Mouse (Mus musculus) liver, embryonic 15.5 days (tissue): Measurements from ENCODE around the gene Fam222b. TPM values are rescaled to one million over a fixed set of nuclear protein-coding genes. Genes with fewer than 3 reads are reported as not detected.

Experiments used
- ATAC-seq: fragments of 200-750 bp; cut with Nextera tagmentation; 2 replicates; pipeline ENCODE4 v1.8.0; 2017; ENCODE audit warnings: moderate number of reproducible peaks, mild to moderate bottlenecking, moderate library complexity; ENCODE audit not compliant: insufficient read depth
- H3K27ac ChIP-seq: fragments of 300-500 bp; sonication (generic); replicated peaks from 2 replicates; pipeline ENCODE4 v1.5.1; 2015; ENCODE audit warnings: mild to moderate bottlenecking, inconsistent platforms
- H3K27me3 ChIP-seq: fragments of 300-500 bp; sonication (generic); 2 replicates; pipeline ENCODE4 v1.6.1; 2015; ENCODE audit warnings: mild to moderate bottlenecking, inconsistent platforms
- H3K36me3 ChIP-seq: fragments of 300-500 bp; sonication (generic); replicated peaks from 2 replicates; pipeline ENCODE4 v1.6.1; 2015; ENCODE audit warnings: moderate library complexity, mild to moderate bottlenecking, inconsistent platforms
- H3K4me1 ChIP-seq: fragments of 300-500 bp; sonication (generic); replicated peaks from 2 replicates; pipeline ENCODE4 v1.6.1; 2015; ENCODE audit warnings: inconsistent platforms
- H3K4me2 ChIP-seq: fragments of 300-500 bp; sonication (generic); 2 replicates; pipeline ENCODE4 v1.6.1; 2015; ENCODE audit warnings: moderate library complexity, mild to moderate bottlenecking, inconsistent platforms
- H3K4me3 ChIP-seq: fragments of 300-500 bp; sonication (generic); replicated peaks from 2 replicates; pipeline ENCODE4 v1.5.1; 2015; ENCODE audit warnings: mild to moderate bottlenecking, inconsistent platforms
- H3K9ac ChIP-seq: fragments of 300-500 bp; sonication (generic); 2 replicates; pipeline ENCODE4 v1.6.1; 2015; ENCODE audit warnings: moderate library complexity, mild to moderate bottlenecking, inconsistent platforms
- H3K9me3 ChIP-seq: fragments of 300-500 bp; sonication (generic); replicated peaks from 2 replicates; pipeline ENCODE4 v1.6.1; 2016; ENCODE audit warnings: inconsistent platforms
- WGBS: fragments of 180-500 bp; shearing (Covaris S2); methylation state at CpG from one replicate; pipeline ENCODE4 v1.1.7; 2015; ENCODE audit warnings: mixed read lengths; ENCODE audit not compliant: insufficient replicate concordance; 5-methylcytosine and 5-hydroxymethylcytosine counted together
- polyA plus RNA-seq: library from polyadenylated mRNA; unstranded; fragments of >200 nt; fragmentation: Nextera tagmentation; extraction: Ambion mirVana; gene quantifications from 2 replicates; pipeline ENCODE4 v1.2.1, GENCODE M21; 2015

Fam222b gene
- polyA plus RNA-seq, 1 experiment from 2014 or later = 4.3 TPM

DNA sequence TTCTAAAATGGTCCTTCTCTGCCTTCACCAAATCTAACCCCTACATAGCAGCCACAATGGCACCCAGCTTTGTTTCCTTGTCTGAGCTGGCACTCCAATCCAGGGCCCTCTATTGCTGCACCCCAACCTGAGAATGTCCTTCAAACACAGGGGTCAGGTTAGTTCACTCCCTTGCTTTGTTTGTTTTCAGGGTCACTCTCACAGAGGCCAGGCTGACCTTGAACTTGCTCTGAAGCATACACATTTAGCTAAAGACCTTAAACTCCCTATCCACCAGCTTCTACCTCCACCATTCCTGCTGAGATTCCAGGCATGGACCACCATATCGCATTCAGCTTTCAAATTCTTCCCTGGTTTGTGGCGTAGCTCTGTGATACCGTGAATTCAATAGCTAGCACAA, 80.0 kb downstream of the Fam222b start:
- Histone ChIP-seq H3K4me1 (peaks cover 67% of the 10 kb centered on the region), H3K36me3 (peaks cover 2% of the 10 kb centered on the region; the same call in 1 of the 2 replicates), H3K9me3 (no peaks in the 10 kb centered on the region), H3K4me3 (no peak overlapping the region), H3K4me2 (no peak overlapping the region), H3K27me3 (no peaks in the 10 kb centered on the region), H3K9ac (no peak overlapping the region), H3K27ac (no peak overlapping the region; the same call in 1 of the 2 replicates)
- 84% methylated on average over 3 of the region's 3 CpGs for WGBS
- no peak for ATAC-seq

DNA sequence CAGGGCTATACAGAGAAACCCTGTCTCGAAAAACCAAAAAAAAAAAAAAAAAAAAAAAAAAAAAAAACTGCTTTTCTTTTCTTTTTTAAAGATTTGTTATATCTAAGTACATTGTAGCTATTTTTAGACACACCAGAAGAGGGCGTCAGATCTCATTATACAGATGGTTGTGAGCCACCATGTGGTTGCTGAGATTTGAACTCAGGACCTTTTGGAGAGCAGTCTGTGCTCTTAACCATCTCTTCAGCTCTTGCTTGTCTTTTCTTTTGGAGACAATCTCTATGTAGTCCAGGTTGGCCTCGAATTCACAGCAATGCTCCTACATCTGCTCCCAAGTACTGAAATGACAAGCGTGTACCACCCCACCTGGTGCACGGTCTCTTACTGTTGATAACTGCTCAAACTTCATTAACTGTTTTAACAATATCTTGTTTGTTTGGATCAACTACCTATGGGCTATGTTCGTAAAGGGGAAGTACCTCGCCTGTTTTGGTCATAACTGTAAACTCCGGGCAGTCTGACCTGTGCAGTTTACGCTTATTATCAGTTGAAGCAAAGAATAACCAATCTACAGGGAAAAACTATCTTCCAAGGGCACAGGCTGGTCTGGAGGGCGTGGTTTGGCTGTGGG, 81.4 kb downstream of the Fam222b start:
- ATAC-seq = no peak; the same call in 1 of the 2 replicates
- peaks cover 67% of the 10 kb centered on the region for H3K4me1 ChIP-seq

DNA sequence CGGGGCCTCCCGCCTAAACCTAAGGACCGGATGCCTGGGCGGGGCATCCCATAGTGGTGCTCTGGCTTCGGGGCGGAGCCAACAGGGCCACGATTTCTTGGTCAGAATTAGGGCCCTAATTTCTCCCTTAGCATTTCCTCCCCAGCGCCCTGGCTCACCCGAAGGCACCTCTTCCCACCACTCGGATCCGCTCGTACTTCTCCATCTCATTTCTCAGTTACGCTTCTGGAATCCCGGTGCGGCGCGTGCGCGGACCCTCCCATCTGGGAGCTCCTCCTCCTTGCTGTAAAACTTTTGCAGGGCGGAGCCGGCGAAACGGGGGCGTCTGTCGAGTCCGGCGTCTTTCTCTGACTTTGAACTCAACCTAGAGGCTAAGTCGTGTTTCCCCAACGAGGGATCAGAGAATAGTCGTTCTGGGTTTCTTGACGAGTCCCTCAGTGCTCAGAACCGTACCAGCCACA, 82.0 kb downstream of the Fam222b start, which contains the start of the genes Nek8 and Tlcd1:
Gene Nek8 (minus strand): TSS at position 274 of the 461 bp plus-strand sequence.
Gene Tlcd1 (plus strand): TSS at position 310 of the 461 bp plus-strand sequence.
- WGBS = under 1% methylated on average over 32 of the region's 32 CpGs
- ATAC-seq = peak; percentile 41

More for the DNA sequence above, 81.4 kb downstream of the Fam222b start:
- peak overlapping the region; percentile 96 for H3K4me2 ChIP-seq
- WGBS = 3% methylated on average over 9 of the region's 10 CpGs
- peaks cover 15% of the 10 kb centered on the region for H3K36me3 ChIP-seq
- H3K9ac ChIP-seq = peak overlapping the region; percentile 96
- H3K27me3 ChIP-seq = no peaks in the 10 kb centered on the region
- H3K4me3 ChIP-seq = peak overlapping the region; percentile 91
- H3K9me3 ChIP-seq = no peaks in the 10 kb centered on the region
- H3K27ac ChIP-seq = peak overlapping the region; percentile 100

DNA sequence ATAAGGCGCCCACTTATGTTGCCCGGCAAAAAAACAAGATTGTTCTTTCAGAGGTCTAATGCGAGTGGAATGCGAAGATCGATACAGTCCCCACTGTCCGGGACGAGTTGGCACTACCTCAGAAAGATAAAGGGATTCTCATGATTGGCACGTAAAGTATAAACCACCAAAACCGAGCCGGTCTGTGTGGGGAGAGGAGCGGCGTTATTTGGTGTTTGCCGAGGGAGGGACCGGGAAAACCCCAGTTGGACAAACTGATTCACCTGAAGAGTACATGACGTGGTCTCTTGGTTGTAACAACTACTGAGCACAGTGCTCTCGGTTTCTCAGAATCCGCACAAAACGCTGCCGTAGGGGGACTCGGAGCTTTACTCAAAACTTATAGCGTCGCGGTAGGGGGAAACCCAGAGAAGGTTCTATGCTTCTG, 82.5 kb downstream of the Fam222b start:
- Histone ChIP-seq H3K9me3 (no peaks in the 10 kb centered on the region), H3K4me1 (peaks cover 71% of the 10 kb centered on the region), H3K4me2 (peak overlapping the region; percentile 96), H3K27ac (peak overlapping the region; percentile 100), H3K9ac (peak overlapping the region; percentile 96), H3K36me3 (peaks cover 26% of the 10 kb centered on the region), H3K27me3 (no peaks in the 10 kb centered on the region), H3K4me3 (peak overlapping the region; percentile 91)
- WGBS = 0% methylated on average over 23 of the region's 23 CpGs
- ATAC-seq = no peak

More for the DNA sequence above, 82.0 kb downstream of the Fam222b start, which contains the start of the genes Nek8 and Tlcd1:
- Histone ChIP-seq H3K27ac (peak within 1 kb of the TSS; percentile 100), H3K36me3 (peaks cover 21% of the 10 kb centered on the region), H3K4me1 (peaks cover 71% of the 10 kb centered on the region), H3K4me3 (peak within 1 kb of the TSS; percentile 91), H3K9me3 (no peaks in the 10 kb centered on the region), H3K27me3 (no peaks in the 10 kb centered on the region), H3K9ac (peak within 1 kb of the TSS; percentile 96), H3K4me2 (peak within 1 kb of the TSS; percentile 96)

DNA sequence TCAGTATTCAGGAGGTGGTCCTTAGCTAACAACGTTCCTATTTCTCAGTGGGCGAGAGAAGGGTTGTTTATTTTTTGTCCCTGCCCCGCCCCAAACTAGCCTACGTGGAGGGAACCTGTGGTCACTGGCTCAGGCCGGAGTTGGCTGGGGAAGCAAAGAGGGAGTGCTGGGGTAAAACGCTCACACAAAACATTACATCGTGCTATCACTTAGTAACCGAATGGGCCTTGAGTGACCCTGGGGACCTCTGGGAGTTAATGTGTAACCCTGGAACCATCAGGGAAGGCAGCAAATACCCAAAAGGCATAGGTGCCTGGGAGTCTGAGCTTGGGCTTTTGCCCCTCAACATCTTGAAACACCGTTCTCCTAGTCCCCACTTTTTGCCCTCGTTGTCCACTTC, 83.0 kb downstream of the Fam222b start:
- H3K4me1 ChIP-seq = peaks cover 71% of the 10 kb centered on the region
- WGBS = 0% methylated on average over 10 of the region's 10 CpGs
- peak overlapping the region; percentile 96 for H3K4me2 ChIP-seq
- peak overlapping the region; percentile 100 for H3K27ac ChIP-seq
- ATAC-seq = peak; percentile 33
- peak overlapping the region; percentile 91 for H3K4me3 ChIP-seq
- H3K36me3 ChIP-seq = peaks cover 31% of the 10 kb centered on the region
- H3K27me3 ChIP-seq = no peaks in the 10 kb centered on the region
- H3K9me3 ChIP-seq = no peaks in the 10 kb centered on the region
- H3K9ac ChIP-seq = peak overlapping the region; percentile 96

DNA sequence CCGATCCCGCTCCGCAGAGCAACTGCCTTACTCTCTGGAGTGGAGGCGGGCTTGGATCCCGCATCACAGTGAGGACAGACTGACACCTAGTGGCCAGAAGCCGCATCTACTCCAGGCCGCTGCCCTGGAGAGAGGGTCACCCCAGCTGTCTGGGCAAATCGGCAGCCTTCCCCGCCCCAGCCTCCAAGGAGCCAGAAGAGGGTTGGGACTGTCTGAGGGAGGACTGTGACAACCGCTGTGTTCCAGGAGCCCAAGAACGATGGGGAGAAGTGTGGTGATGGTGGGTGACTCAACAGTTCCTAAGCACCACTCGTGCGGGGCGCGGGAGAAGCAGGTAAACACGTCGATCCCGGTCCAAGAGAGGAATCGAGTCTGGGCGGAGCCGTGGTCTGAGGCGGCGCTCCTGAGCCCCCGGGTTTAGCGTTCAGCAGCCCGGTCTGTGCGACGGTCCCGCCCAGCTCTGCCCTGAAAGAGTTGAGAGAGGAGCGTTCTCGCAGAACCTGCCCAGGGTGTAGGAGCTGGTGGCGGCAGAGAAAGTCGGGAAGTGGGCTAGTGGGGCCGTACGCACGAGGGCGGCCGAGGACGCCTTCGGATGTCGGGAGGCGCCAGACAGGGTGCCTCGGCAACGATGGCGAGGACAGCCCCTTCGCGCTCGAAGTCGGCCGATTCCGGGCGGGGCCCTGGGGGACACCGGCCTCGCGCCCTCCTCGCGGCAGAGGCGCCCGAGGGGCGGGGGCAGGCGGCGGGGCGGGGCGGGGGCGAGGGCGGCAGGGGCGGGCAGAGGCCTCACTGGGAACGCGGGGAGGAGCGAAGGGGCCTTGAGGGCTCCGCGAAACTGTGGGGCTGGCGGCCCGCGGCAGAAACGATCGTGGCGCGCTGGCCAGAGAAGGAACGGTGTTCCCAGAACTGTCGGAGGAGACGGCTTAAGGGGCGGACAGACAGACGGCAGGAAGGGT, 83.7 kb downstream of the Fam222b start:
- peaks cover 31% of the 10 kb centered on the region for H3K36me3 ChIP-seq
- under 1% methylated on average over 84 of the region's 84 CpGs for WGBS
- H3K4me1 ChIP-seq = peaks cover 65% of the 10 kb centered on the region

DNA sequence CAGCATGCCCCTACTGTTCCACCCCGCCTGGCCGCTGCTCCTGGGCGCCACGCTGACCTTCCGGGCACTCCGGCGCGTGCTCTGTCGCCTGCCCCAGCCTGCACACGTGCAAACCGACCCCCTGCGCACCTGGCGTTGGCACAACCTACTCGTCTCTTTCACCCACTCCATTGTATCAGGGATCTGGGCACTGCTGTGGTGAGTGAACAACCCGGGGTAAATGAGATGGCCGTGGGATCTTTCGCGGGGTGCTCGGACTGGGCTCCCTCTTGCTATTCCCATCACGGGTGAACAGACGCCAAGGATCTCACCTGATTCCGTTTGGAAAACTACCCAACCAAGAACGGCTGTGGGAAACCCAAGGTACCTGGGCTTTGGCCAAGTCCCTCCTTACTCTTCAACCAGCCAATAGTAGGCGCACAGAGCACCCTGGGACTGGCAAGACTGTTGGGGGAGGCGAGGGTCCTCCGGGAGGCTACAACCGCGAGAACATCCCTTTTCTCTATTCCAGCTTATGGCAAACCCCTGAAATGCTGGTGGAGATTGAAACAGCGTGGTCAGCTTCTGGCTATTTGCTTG, 84.5 kb downstream of the Fam222b start:
- Histone ChIP-seq H3K9ac (peak overlapping the region; percentile 96), H3K27ac (peak overlapping the region; percentile 100), H3K4me2 (peak overlapping the region; percentile 96), H3K4me3 (peak overlapping the region; percentile 91), H3K27me3 (no peaks in the 10 kb centered on the region), H3K9me3 (no peaks in the 10 kb centered on the region), H3K36me3 (peaks cover 31% of the 10 kb centered on the region), H3K4me1 (peaks cover 67% of the 10 kb centered on the region)
- no peak; the same call in 1 of the 2 replicates for ATAC-seq
- WGBS = under 1% methylated on average over 29 of the region's 29 CpGs

More for the DNA sequence above, 83.7 kb downstream of the Fam222b start:
- Histone ChIP-seq H3K4me3 (peak overlapping the region; percentile 91), H3K9me3 (no peaks in the 10 kb centered on the region), H3K27me3 (no peaks in the 10 kb centered on the region), H3K27ac (peak overlapping the region; percentile 100), H3K9ac (peak overlapping the region; percentile 96), H3K4me2 (peak overlapping the region; percentile 96)
- peak; percentile 81 for ATAC-seq

DNA sequence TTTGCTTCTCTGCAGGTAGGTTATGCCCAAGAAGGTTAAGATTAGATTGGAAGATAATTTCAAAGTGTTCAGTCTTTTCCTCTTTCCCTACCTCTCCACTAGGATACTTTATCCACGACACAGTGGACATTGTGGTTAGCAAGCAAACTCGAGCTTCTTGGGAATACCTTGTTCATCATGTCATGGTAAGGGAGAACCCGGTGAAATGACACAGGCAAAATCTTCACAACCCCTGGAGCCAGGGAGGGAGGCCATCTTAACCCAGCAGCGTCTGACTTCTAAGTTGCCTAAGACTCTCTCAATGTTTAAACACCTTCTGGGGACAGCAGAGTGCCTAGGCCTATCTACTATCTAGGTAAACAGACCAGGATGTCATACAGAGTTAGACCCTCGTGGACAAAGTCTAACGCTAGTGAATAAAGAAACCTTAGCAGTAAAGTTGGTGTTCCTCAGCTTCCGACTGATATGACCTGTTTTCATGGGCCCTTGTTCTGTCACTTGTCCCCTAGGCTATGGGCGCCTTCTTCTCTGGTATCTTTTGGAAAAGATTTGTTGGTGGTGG, 85.1 kb downstream of the Fam222b start:
- Histone ChIP-seq H3K36me3 (peaks cover 31% of the 10 kb centered on the region), H3K4me3 (peak overlapping the region; percentile 91), H3K27ac (peak overlapping the region; percentile 100), H3K9me3 (no peaks in the 10 kb centered on the region), H3K4me1 (peaks cover 67% of the 10 kb centered on the region), H3K4me2 (peak overlapping the region; percentile 96), H3K27me3 (no peaks in the 10 kb centered on the region), H3K9ac (peak overlapping the region; percentile 96)
- WGBS = 12% methylated on average over 8 of the region's 8 CpGs
- ATAC-seq = no peak

DNA sequence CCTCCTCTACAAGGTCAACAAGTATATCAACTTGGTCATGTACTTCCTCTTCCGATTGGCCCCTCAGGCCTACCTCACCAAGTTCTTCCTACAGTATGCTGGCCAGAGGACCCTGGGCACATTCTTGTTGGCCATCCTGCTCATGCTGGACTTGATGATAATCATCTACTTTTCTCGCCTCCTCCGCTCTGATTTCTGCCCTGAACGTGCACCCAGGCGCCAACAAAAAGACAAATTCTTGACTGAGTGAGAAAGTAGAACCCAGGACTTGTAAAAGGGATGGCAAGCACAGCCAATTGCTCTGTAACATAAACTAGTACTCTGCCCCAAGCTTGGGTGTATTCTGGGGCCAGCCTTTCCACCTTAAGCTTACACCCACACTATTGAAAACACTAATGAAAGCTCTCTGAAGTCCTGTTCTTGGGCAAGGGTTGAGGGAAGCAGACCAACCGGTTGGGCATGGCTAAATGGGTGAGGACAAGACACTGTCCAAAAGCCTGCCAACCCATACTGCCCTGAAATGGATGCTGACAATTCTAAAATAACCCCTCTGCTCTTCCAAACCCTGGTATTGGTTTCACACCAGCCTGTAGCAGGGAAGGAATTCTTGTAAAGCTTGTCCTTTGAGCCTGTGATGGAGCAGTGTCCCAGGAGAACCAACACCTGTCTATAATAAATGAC, 85.8 kb downstream of the Fam222b start:
- Histone ChIP-seq H3K4me1 (peaks cover 62% of the 10 kb centered on the region), H3K27me3 (no peaks in the 10 kb centered on the region), H3K36me3 (peaks cover 31% of the 10 kb centered on the region), H3K4me3 (peak overlapping the region; percentile 91), H3K27ac (peak overlapping the region; percentile 100), H3K9ac (peak overlapping the region; percentile 96), H3K9me3 (no peaks in the 10 kb centered on the region), H3K4me2 (peak overlapping the region; percentile 96)
- 38% methylated on average over 6 of the region's 6 CpGs for WGBS
- ATAC-seq = no peak

DNA sequence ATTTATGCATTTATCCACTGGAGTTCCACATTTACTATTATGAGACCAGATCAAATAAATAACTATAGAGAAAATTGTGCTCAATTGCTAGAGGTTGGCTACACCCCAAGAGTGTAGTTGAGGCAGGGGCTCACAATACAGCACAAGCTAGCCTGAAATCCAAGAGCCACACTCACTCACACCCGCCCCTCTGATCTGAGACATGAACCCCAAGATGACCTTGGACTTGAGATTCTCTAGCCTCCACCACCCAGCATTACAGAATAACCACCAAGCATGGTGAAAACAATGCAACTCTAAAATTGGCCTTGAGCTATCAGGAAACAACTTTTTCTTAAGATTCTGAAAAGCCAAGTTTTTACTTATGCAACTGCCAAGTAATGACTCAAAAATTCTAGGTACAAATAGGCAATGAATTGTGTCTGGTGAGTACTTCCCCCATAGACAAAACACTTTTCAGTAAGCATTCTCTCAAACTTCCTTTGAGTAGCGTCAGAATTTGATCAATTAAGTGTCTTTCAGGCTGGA, 87.4 kb downstream of the Fam222b start:
- peaks cover 53% of the 10 kb centered on the region for H3K4me1 ChIP-seq
- ATAC-seq = no peak
- H3K9ac ChIP-seq = peak overlapping the region; percentile 84
- 29% methylated on average over 2 of the region's 2 CpGs for WGBS
- H3K27me3 ChIP-seq = peaks cover 14% of the 10 kb centered on the region
- H3K36me3 ChIP-seq = peaks cover 31% of the 10 kb centered on the region
- H3K4me3 ChIP-seq = peak overlapping the region; percentile 91
- peak overlapping the region; percentile 96 for H3K4me2 ChIP-seq
- no peaks in the 10 kb centered on the region for H3K9me3 ChIP-seq
- H3K27ac ChIP-seq = peak overlapping the region; percentile 89
